Mouse (Mus musculus) MEL-GATA-1-ER (cell line): ENCODE measurements at regions not wholly inside any gene's neighbourhood (a gene's known extent, or its start where the extent isn't known, plus 50 kb on each side); places are given as distances from the start of the nearest gene placed in this dataset.
"Not testable (repeated sequence)": the region's sequence is repeated elsewhere in the genome, so short reads cannot be mapped to it uniquely, and the experiment has no call there.

ENCODE experiments used
- DNase-seq: peaks from one replicate; pipeline ENCODE4 v3.0.0-alpha.2; 2012; ENCODE audit warnings: low read depth; ENCODE audit errors: extremely low read depth

GRCm38 (mm10) chr3:50652265-50652664, 208.9 kb upstream of the Slc7a11 start:
- no peak for DNase-seq

- no peak for DNase-seq
These were observed 199.7 kb upstream of the Slc7a11 start for GRCm38 (mm10) chr3:50643068-50643467.

DNA sequence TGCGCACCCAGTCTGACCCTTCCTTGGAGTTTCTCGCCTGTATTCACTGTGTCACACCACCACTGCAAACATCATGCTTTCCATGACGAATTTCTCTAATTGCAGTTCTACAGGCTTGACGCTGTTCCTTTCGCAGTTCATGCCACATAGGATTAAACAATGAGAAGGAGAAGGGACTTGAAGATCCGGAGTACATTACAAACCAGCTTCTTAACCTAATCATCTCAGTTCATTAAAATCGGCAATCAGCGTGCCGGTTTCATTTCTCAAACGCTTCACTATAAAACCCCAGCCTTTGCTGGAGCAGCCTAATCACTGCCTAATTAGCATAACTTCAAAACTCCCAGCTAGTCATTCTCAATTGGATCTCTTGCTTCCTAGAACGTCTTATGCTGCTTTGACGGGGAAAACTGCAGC, 196.5 kb upstream of the Slc7a11 start:
- no peak for DNase-seq

DNA sequence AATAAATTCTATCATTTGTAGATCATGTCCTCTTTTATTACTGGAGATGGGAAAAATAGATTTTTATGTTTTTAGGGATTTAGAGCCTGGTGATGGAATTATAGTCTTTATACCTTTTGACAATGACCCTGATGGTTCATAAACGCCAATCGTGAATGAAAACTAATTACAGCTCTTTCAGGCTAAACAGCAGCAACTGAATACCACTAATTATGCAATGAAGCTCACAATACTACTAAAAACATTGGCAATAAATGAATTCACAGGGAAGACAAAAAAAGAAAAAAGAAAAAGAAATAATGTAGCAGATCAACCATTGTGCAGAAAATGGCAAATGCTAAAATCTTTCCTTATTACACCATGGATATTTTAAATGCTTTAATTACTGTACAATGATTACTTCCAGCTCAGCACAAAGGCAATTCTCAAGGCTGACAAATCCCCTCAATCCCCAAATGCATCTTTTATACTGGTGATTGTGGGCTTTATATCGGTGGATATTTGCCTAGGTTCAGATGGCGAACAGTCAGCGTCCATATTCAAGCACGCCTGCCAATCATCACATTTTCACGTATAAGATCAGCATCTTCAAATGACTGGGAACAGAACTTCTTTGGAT, 191.2 kb upstream of the Slc7a11 start:
- DNase-seq: no peak

DNA sequence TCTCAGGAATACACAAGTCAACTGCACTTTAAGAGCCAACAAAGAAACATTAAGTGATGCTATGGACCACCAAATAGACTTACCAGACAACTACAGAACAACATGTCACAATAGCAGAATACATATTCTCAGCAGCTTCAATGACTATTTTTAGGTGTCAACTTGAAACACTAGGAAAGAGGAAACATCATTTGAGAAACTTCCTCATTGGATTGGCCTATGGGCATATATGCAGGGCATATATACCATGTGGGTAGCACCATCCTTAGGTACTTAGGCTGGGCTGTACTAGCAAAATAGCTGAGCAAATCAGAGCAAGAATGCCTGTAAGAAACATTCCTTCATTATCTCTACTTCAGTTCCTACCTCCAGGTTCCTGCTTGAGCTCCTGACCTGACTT, 187.9 kb upstream of the Slc7a11 start:
- no peak for DNase-seq

DNA sequence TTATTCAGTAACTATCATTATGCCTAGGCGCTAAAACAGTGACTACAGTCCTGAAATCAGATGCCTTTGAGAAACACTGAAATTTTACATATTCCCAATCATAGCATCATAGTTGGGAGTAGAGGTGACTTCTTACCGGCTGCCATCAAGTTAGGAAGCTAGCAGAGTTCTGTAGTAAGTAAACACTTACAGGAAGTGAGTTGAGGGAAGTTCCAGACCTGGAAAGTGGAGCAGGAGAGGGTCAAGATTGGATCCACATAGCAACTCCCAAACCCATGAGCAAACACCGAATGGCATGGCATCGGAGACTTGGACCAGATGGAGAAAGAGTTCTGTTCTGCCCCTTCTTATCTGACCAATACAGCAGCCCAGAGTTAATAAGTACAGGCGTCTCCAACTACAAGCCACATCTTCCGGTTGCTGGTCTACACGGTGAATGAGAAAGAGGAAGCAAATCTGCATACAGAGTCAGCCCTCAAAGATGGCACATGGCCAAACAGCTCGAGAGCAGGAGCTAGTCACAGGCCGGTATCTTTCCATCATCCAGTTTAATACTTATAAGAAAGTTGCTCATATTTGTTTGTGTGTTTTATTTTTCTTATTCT, 184.8 kb upstream of the Slc7a11 start:
- peak; percentile 98 for DNase-seq

DNA sequence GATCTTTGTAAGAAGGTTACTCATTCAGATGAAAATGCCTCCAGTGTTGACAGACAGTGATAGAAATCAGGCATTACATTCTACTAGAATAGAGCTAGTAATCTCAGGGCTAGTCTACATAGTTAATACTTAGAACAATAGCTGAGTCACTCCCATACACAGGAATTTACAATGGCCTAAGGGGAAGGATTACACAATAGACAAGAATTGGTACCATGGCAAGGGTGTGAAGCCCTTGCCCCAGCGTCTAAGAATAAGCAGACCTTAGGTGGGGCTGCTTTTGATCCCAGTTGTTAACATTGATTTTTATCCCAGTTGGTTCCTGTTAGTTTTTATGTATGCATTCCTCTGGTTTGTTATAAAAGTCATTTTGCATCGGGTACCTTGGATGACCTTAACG, 177.8 kb upstream of the Slc7a11 start:
- DNase-seq: not testable (repeated sequence)

GRCm38 (mm10) chr3:50619061-50619460, 175.6 kb upstream of the Slc7a11 start:
- DNase-seq: no peak

GRCm38 (mm10) chr3:50615384-50616285, 172.2 kb upstream of the Slc7a11 start:
- DNase-seq: peak; percentile 60

DNA sequence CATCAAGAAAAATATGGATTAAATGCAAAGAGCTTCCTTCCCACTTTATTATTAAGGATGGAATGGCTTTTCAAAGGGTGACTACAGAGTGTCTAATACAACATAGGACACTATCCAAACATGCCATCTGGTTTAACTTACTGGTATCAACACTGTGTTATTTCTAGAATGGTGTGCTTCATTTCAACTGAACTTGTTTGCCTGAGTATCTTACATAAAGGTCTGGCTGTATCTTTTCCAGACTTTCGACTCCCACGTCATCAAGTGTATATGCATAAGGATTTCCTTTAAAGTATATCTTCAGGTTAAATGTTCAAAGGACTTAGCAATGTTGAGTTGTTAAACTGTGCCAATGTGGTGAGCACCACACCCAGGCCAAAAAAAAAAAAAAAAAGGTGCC, 169.6 kb upstream of the Slc7a11 start:
- no peak for DNase-seq

- no peak for DNase-seq
These were observed 166.1 kb upstream of the Slc7a11 start for GRCm38 (mm10) chr3:50609341-50610012.

DNA sequence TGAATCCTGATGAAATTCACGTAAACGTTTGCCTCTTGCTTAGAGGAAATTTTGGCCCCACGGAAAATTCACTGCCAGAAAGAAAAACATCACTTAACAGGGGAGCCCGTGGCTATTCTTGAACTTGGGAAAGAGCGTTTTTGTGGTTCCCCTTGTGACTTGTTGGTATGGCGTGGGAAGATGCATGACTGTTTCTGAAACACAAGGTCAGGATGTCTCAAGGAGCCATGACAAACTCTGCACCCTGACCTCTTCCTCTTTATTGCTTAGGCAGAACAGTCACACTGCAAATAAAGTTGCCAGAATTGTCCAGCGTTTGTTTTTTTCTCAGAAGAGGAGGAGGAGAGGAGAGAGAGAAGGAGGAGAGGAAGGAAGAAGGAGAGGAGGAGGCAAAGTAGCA, 164.3 kb upstream of the Slc7a11 start:
- DNase-seq: no peak

DNA sequence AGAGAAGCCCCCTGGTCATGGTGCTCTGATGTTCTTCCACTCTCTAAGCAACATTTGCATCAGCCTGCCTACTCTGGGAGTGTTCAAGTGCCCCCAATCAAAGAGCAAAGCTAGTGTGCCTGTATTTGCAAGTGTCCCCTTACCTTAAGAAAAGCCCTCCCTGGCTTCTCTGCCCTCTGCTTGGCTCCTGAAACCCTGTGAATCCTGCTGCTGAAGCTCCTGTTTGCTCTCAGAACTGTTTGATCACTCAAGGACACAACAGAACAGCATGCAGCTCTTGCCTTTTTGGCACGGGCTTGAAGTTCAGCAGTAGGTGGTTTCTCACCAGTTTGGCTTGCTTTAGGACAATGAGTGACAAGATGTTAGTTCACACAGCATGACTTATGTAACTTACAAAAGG, 163.6 kb upstream of the Slc7a11 start:
- no peak for DNase-seq

DNA sequence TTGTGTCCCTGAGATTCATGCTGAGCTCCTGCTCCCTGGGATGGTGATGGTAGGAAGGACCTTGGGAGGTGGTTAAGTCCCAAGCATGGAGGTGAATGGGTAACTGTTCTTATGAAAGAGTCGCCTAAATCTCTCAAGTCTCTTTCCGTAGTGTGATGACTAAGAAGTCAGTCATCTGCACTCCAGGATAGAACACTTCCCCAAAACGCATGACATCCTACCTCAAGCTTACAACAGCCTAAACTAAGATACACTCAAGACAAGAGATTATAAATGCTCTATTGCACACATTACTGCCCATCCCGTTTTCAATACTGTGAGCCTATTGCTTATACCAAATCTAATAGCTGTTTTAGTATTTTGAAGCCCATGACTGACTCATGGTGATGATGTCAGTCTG, 162.3 kb upstream of the Slc7a11 start:
- no peak for DNase-seq

GRCm38 (mm10) chr3:50603182-50603581, 159.8 kb upstream of the Slc7a11 start:
- DNase-seq: no peak

DNA sequence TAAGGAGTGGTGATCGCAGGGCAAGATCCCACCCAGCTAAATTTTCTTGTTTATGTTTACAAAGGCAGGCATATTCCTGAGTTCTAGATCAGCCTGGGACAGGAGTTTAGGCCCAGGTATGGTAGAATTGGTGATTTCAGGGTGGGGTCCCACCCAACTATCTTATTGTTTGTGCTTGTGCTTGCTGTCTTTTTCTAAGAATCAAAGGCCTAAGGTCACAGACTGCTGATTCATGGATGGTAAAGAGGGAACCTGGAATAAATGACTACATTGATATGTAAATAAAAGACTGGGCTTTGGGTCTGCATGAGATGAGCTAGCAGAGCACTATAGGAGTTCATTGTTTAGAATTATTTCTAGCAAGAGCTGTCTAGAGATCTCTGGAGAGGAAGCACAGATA, 152.3 kb upstream of the Slc7a11 start:
- no peak for DNase-seq

DNA sequence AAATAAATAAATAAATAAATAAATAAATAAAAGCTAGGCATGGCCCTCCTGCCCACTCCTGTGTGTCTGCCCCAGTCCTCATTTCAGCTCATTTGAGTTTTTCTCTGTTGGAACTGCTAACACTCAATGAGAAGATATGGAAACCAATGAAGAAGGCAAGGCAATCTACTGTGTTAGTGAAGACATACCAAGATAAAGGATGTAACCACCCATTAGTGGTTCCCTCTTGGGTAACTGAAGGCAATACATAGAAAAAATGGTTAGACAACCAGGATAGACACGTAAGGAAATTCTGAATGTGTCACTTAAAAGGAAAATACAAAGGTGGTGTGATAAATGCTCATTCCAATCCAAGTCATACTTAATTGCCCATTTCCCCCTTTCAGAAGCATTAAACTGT, 140.9 kb upstream of the Slc7a11 start:
- DNase-seq: no peak

GRCm38 (mm10) chr3:50583475-50583874, 140.1 kb upstream of the Slc7a11 start:
- DNase-seq: peak; percentile 29

DNA sequence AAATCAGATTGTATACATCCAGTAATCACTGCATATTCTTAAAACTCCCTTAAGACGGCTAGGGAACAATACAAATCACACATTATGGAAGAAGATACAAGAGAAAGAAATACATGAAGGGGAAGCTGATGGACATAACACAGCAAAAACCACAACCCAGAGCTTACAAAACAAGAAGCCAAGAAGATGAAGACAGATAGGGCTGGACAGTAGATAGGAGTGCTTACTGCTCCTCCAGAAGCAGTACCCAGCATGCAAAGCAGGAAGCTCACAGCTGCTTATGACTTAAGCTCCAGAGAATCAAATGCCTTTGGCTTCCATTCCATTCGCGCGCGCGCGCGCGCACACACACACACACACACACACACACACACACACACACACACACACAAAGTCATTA, 131.0 kb upstream of the Slc7a11 start:
- DNase-seq: no peak

DNA sequence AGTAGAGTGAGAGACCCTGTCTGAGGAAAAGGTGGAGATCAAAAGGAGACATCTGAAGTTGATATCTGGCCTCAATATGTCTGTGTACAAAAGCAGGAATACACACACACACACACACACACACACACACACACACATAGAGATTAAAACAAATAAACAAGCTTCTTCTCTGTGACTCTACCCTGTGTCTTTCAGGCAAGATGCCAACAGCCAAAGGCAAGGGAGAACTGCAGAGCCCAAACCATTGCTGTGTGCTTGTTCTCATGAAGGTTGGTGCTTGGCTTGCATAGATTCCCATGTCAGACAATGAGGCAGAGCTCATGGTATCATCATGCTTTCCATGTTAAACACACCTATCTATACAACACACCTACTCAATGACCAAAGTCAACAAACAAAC, 126.6 kb upstream of the Slc7a11 start:
- DNase-seq: no peak

GRCm38 (mm10) chr3:50569565-50569964, 126.2 kb upstream of the Slc7a11 start:
- no peak for DNase-seq

- DNase-seq: no peak
These were observed 110.7 kb upstream of the Slc7a11 start for GRCm38 (mm10) chr3:50554150-50554549.
